Mouse (Mus musculus) kidney, embryonic 16.5 days (tissue): ENCODE data around the gene Arhgef7. TPM values are rescaled to one million over a fixed set of nuclear protein-coding genes. Genes with fewer than 3 reads are reported as not detected.

Source experiments
- ATAC-seq: fragments of 200-750 bp; cut with Nextera tagmentation; 2 replicates; pipeline ENCODE4 v1.8.0; 2017; ENCODE audit warnings: moderate TSS enrichment; ENCODE audit not compliant: low FRiP score, low TSS enrichment
- H3K27ac ChIP-seq: fragments of 300-500 bp; sonication (generic); 2 replicates; pipeline ENCODE4 v1.5.1; 2014; ENCODE audit warnings: low read length
- H3K27me3 ChIP-seq: fragments of 300-500 bp; sonication (generic); 2 replicates; pipeline ENCODE4 v1.6.1; 2014; ENCODE audit warnings: low read length, control low read depth, mixed read lengths; ENCODE audit not compliant: insufficient read depth
- H3K36me3 ChIP-seq: fragments of 300-500 bp; sonication (generic); 2 replicates; pipeline ENCODE4 v1.6.1; 2014; ENCODE audit warnings: low read length, control low read depth, mixed read lengths; ENCODE audit not compliant: insufficient read depth
- H3K4me1 ChIP-seq: fragments of 300-500 bp; sonication (generic); 2 replicates; pipeline ENCODE4 v1.6.1; 2014; ENCODE audit warnings: low read length, control low read depth, mixed read lengths; ENCODE audit not compliant: insufficient read depth
- H3K4me2 ChIP-seq: fragments of 300-500 bp; sonication (generic); replicated peaks from 2 replicates; pipeline ENCODE4 v1.6.1; 2014; ENCODE audit warnings: low read depth, low read length
- H3K4me3 ChIP-seq: fragments of 300-500 bp; sonication (generic); 2 replicates; pipeline ENCODE4 v1.5.1; 2014; ENCODE audit warnings: mild to moderate bottlenecking, low read length
- H3K9ac ChIP-seq: fragments of 300-500 bp; sonication (generic); replicated peaks from 2 replicates; pipeline ENCODE4 v1.6.1; 2014; ENCODE audit warnings: low read length
- H3K9me3 ChIP-seq: fragments of 300-500 bp; sonication (generic); 2 replicates; pipeline ENCODE4 v1.6.1; 2016; ENCODE audit warnings: low read length, control low read depth
- WGBS: fragments of 180-500 bp; shearing (Covaris S2); extraction: QIAGEN DNeasy Blood & Tissue Kit; methylation state at CpG from one replicate; pipeline ENCODE4 v1.1.7; 2014; 5-methylcytosine and 5-hydroxymethylcytosine counted together
- polyA plus RNA-seq: library from polyadenylated mRNA; unstranded; fragments of >200 nt; fragmentation: Nextera tagmentation; extraction: Ambion mirVana; gene quantifications from 2 replicates; pipeline ENCODE4 v1.2.1, GENCODE M21; 2015

The Arhgef7 gene
- polyA plus RNA-seq, 1 experiment from 2014 or later: 43.3 TPM

DNA sequence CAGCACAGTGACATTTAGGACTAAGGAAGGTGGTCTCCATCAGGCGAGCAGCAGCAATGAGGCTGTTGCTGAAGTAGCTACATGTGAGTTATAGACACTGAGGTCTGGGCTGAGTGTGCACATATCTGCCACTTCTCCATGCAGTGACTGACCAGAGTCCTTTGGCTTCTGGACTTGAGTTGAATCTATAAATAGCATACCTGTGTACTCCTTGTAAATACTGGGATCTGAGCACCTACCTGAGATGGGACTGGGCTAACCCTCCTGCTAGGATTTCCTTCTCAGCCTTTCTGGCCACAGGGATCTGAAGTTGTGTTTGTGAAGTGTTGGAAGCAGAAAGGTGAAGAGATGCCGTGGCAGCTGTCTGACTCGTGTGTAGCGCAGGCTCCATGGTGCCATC is 105.6 kb downstream of the Arhgef7 start:
- Histone ChIP-seq H3K4me1 (no peaks in the 10 kb centered on the region), H3K9ac (no peak overlapping the region), H3K9me3 (no peaks in the 10 kb centered on the region), H3K27ac (no peak overlapping the region), H3K4me3 (no peak overlapping the region), H3K27me3 (no peaks in the 10 kb centered on the region), H3K4me2 (no peak overlapping the region), H3K36me3 (peaks cover 37% of the 10 kb centered on the region)
- 91% methylated on average over 4 of the region's 4 CpGs for WGBS
- no peak for ATAC-seq

DNA sequence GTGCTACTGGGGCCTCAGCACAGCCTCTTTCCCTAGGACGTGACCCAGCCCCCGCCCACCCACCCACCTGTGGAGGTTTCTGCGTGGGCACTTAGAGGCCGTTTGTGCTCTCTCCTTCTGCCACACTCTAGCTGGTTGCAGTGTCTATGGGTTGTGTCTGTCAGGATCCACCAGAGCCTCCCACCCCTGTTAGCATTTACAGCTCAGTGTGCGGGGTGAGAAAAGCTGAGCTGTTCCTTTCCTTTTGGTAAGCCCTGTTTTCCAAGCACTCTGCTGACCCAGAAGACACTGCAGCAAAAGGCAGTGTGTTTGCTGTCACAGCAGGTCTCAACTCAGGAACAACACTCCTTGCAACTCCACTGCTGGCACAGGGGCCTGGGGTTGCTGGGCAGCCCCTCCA is 106.7 kb downstream of the Arhgef7 start:
- Histone ChIP-seq H3K4me3 (no peak overlapping the region), H3K27me3 (no peaks in the 10 kb centered on the region), H3K9me3 (no peaks in the 10 kb centered on the region), H3K4me2 (no peak overlapping the region), H3K36me3 (peaks cover 37% of the 10 kb centered on the region), H3K4me1 (no peaks in the 10 kb centered on the region), H3K27ac (no peak overlapping the region), H3K9ac (no peak overlapping the region)
- ATAC-seq: no peak
- 74% methylated on average over 5 of the region's 5 CpGs for WGBS

GRCm38 (mm10) chr8:11834691-11835090 is 107.2 kb downstream of the Arhgef7 start:
- Histone ChIP-seq H3K9me3 (no peaks in the 10 kb centered on the region), H3K4me3 (no peak overlapping the region), H3K4me1 (no peaks in the 10 kb centered on the region), H3K27me3 (no peaks in the 10 kb centered on the region), H3K27ac (no peak overlapping the region), H3K36me3 (peaks cover 37% of the 10 kb centered on the region), H3K4me2 (no peak overlapping the region), H3K9ac (no peak overlapping the region)
- WGBS: 90% methylated on average over 16 of the region's 16 CpGs
- no peak for ATAC-seq

- Histone ChIP-seq H3K4me3 (no peak within 1 kb of the TSS), H3K36me3 (peaks cover 5% of the 10 kb centered on the region), H3K27me3 (no peaks in the 10 kb centered on the region), H3K27ac (no peak within 1 kb of the TSS), H3K4me2 (no peak within 1 kb of the TSS), H3K4me1 (peaks cover 7% of the 10 kb centered on the region; the same call in 1 of the 2 replicates), H3K9me3 (no peaks in the 10 kb centered on the region), H3K9ac (no peak within 1 kb of the TSS)
- WGBS: 80% methylated on average over 5 of the region's 5 CpGs
- no peak for ATAC-seq
Measured at GRCm38 (mm10) chr8:11840174-11840573, 112.7 kb downstream of the Arhgef7 start, which contains the start of gene Tex29. Gene Tex29, plus strand, starts transcription at chr8:11840474.

GRCm38 (mm10) chr8:11841571-11841970 is 114.0 kb downstream of the Arhgef7 start:
- H3K36me3 ChIP-seq: no peaks in the 10 kb centered on the region
- no peak overlapping the region for H3K4me3 ChIP-seq
- H3K27ac ChIP-seq: no peak overlapping the region
- H3K27me3 ChIP-seq: no peaks in the 10 kb centered on the region
- peak; percentile 70; the same call in 1 of the 2 replicates for ATAC-seq
- H3K4me2 ChIP-seq: 0 out of 2 replicates have a peak overlapping the region, but pooled peaks have one; percentile 3
- WGBS: 27% methylated on average over 8 of the region's 8 CpGs
- no peaks in the 10 kb centered on the region for H3K9me3 ChIP-seq
- H3K9ac ChIP-seq: no peak overlapping the region
- H3K4me1 ChIP-seq: peaks cover 7% of the 10 kb centered on the region; the same call in 1 of the 2 replicates

DNA sequence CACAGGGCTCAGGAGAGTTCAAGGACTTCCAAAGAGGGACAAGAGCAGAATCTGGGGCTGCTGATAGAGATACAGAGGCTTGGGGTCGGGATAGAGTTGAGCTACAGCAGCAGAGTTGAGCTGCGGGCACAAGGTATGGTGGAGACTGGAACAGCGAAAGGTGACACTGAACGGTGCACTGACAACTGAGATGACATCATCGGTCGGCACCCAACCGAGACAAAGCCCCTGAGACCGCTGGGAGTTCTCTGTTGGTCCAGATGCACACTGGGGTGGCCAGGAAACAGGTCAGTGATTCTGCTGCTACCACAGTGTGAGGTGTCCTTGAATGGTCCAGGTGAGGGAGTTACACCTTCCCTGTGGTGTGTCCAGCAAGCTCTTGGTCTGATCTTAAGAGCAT is 115.2 kb downstream of the Arhgef7 start:
- no peak overlapping the region for H3K27ac ChIP-seq
- H3K9me3 ChIP-seq: no peaks in the 10 kb centered on the region
- H3K4me2 ChIP-seq: no peak overlapping the region
- 73% methylated on average over 8 of the region's 8 CpGs for WGBS
- H3K4me1 ChIP-seq: peaks cover 7% of the 10 kb centered on the region; the same call in 1 of the 2 replicates
- no peaks in the 10 kb centered on the region for H3K36me3 ChIP-seq
- H3K4me3 ChIP-seq: no peak overlapping the region
- ATAC-seq: no peak
- H3K27me3 ChIP-seq: no peaks in the 10 kb centered on the region
- H3K9ac ChIP-seq: no peak overlapping the region

GRCm38 (mm10) chr8:11843677-11844315 is 116.3 kb downstream of the Arhgef7 start:
- no peaks in the 10 kb centered on the region for H3K27me3 ChIP-seq
- H3K4me2 ChIP-seq: no peak overlapping the region
- no peaks in the 10 kb centered on the region for H3K36me3 ChIP-seq
- 78% methylated on average over 13 of the region's 13 CpGs for WGBS
- ATAC-seq: no peak
- no peak overlapping the region for H3K27ac ChIP-seq
- no peak overlapping the region for H3K4me3 ChIP-seq
- peaks cover 7% of the 10 kb centered on the region; the same call in 1 of the 2 replicates for H3K4me1 ChIP-seq
- H3K9me3 ChIP-seq: no peaks in the 10 kb centered on the region
- H3K9ac ChIP-seq: no peak overlapping the region

DNA sequence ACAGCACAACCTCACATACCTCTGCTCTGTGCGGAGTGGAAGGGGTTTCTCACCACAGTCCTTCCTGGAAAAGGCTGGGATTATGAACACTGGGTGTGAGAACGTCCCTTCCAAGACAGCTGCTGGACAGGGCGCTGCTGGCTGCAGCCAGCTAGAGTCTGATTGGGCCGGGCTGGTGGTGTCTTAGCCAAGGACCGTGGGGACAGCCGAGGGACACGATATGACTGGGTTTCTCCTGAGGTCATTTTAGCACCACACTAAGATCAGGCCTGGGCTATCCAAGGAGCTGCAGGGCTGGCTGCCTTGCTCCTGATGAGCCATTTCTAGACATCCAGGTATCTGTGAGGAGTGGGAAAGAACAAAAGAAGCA is 116.8 kb downstream of the Arhgef7 start:
- H3K27ac ChIP-seq: no peak overlapping the region
- H3K9me3 ChIP-seq: no peaks in the 10 kb centered on the region
- WGBS: 76% methylated on average over 7 of the region's 7 CpGs
- peaks cover 7% of the 10 kb centered on the region; the same call in 1 of the 2 replicates for H3K4me1 ChIP-seq
- no peak overlapping the region for H3K4me3 ChIP-seq
- no peaks in the 10 kb centered on the region for H3K27me3 ChIP-seq
- no peak overlapping the region for H3K9ac ChIP-seq
- no peak for ATAC-seq
- H3K4me2 ChIP-seq: no peak overlapping the region
- no peaks in the 10 kb centered on the region for H3K36me3 ChIP-seq

DNA sequence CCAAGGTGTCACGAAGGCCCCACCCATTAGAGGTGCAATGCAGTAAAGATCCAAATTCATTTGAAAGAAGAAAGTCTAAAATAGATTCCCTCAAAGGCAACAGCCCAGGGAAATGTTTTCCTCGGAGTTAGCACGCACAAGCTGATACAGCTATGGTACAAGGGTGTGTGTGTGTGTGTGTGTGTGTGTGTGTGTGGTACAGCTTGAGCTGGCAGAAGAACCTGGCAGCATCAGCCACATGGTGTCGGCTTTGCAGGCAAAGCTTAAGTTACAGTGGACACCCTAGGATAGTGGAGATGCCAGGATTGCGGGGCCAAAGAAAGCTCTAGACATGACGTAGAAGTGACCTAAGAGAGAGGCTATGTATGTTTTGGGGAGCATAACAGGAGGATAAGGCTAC is 119.3 kb downstream of the Arhgef7 start:
- no peak overlapping the region for H3K4me2 ChIP-seq
- H3K27me3 ChIP-seq: no peaks in the 10 kb centered on the region
- 89% methylated on average over 6 of the region's 6 CpGs for WGBS
- ATAC-seq: no peak
- no peak overlapping the region for H3K27ac ChIP-seq
- no peak overlapping the region for H3K4me3 ChIP-seq
- no peak overlapping the region for H3K9ac ChIP-seq
- no peaks in the 10 kb centered on the region for H3K4me1 ChIP-seq
- H3K36me3 ChIP-seq: no peaks in the 10 kb centered on the region
- H3K9me3 ChIP-seq: no peaks in the 10 kb centered on the region

DNA sequence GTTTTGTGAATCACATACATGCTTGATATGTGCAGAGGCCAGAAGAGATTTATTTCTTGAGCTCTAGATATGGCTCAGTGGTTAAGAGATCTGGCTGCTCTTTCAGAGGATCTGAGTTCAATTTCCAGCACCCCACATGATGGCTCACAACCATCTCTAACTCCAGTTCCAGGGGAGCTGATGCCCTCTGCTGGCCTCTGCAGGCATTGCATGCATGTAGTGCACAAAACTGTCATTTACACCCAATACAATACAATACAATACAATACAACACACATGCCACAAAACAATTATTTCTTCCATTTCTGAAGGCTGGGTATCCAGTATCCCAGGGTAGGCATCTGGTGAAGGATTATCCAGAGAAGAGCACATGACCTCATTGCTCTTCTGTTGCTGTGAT is 140.3 kb downstream of the Arhgef7 start:
- H3K27ac ChIP-seq: no peak overlapping the region
- H3K9me3 ChIP-seq: peaks cover 6% of the 10 kb centered on the region
- H3K4me3 ChIP-seq: no peak overlapping the region
- no peaks in the 10 kb centered on the region for H3K4me1 ChIP-seq
- no peaks in the 10 kb centered on the region for H3K27me3 ChIP-seq
- no peaks in the 10 kb centered on the region for H3K36me3 ChIP-seq
- ATAC-seq: no peak
- H3K9ac ChIP-seq: no peak overlapping the region
- H3K4me2 ChIP-seq: no peak overlapping the region
